Mouse (Mus musculus): ENCODE measurements around the gene Ppig. TPM values are rescaled to one million over a fixed set of nuclear protein-coding genes. Genes with fewer than 3 reads are reported as not detected.
A peak's percentile ranks its signal among the peaks of the same experiment; 100 is the strongest.
"Not testable (repeated sequence)": the region's sequence is repeated elsewhere in the genome, so short reads cannot be mapped to it uniquely, and the experiment has no call there.

Gene Ppig
- polyA plus RNA-seq (2015; fragmentation: Nextera tagmentation; extraction: Ambion mirVana), result 169 and 174 TPM in 2 replicates

GRCm38 (mm10) chr2:69722273-69722649 is at the start of gene Ppig:
Gene Ppig (plus strand): TSS chr2:69722545.
- peak; percentile 26; the same call in 1 of the 2 replicates for ATAC-seq (ENCODE audit: low FRiP score, low read depth)
- Histone ChIP-seq H3K9me3 (no peaks in the 10 kb centered on the region), H3K27ac (peak within 1 kb of the TSS; percentile 88), H3K4me2 (replicated peaks) (peak within 1 kb of the TSS; percentile 75), H3K36me3 (no peaks in the 10 kb centered on the region), H3K9ac (peak within 1 kb of the TSS; percentile 91), H3K4me3 (peak within 1 kb of the TSS; percentile 94), H3K27me3 (peaks cover 8% of the 10 kb centered on the region), H3K4me1 (peaks cover 12% of the 10 kb centered on the region)
- 4% methylated on average over 12 of the region's 12 CpGs for WGBS

GRCm38 (mm10) chr2:69673723-69674122 is 48.6 kb upstream of the Ppig start:
- Histone ChIP-seq H3K4me2 (replicated peaks) (no peak overlapping the region), H3K9ac (no peak overlapping the region), H3K36me3 (0 out of 2 replicates have a peak, but pooled peaks cover 5% of the 10 kb centered on the region), H3K27me3 (no peaks in the 10 kb centered on the region), H3K4me3 (no peak overlapping the region), H3K27ac (no peak overlapping the region), H3K4me1 (no peaks in the 10 kb centered on the region), H3K9me3 (no peaks in the 10 kb centered on the region)
- no peak for ATAC-seq (ENCODE audit: low FRiP score, low read depth)
- 76% methylated on average over 5 of the region's 5 CpGs for WGBS

- Histone ChIP-seq H3K9ac (no peak overlapping the region), H3K4me2 (replicated peaks) (no peak overlapping the region), H3K27ac (no peak overlapping the region), H3K4me1 (no peaks in the 10 kb centered on the region), H3K9me3 (no peaks in the 10 kb centered on the region), H3K36me3 (peaks cover 5% of the 10 kb centered on the region; the same call in 1 of the 2 replicates), H3K27me3 (no peaks in the 10 kb centered on the region), H3K4me3 (no peak overlapping the region)
- no peak for ATAC-seq (ENCODE audit: low FRiP score, low read depth)
- 94% methylated on average over 9 of the region's 9 CpGs for WGBS
Observed at GRCm38 (mm10) chr2:69675266-69675665, 47.1 kb upstream of the Ppig start.

DNA sequence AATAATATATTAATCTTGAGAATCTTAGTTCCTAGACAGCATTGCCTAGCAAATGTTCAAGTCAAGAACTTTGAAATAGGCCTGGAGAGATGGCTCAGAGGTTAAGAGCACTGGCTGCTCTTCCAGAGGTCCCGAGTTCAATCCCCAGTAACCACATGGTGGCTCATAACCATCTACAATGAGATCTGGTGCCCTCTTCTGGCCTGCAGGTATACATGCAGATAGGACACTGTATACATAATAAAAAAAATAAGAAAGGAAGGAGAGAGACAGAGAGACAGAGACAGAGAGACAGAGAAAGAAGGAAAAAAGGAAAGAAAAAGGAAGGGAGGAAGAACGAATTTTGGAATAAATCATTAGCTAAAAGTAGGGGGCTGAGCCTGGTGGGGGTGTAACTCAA is 45.6 kb upstream of the Ppig start:
- Histone ChIP-seq H3K36me3 (peaks cover 5% of the 10 kb centered on the region; the same call in 1 of the 2 replicates), H3K4me1 (no peaks in the 10 kb centered on the region), H3K9ac (no peak overlapping the region), H3K4me3 (no peak overlapping the region), H3K27ac (no peak overlapping the region), H3K9me3 (no peaks in the 10 kb centered on the region), H3K27me3 (no peaks in the 10 kb centered on the region), H3K4me2 (replicated peaks) (no peak overlapping the region)
- WGBS, result 65% methylated on average over 2 of the region's 2 CpGs
- no peak for ATAC-seq (ENCODE audit: low FRiP score, low read depth)

GRCm38 (mm10) chr2:69677215-69677614 is 45.1 kb upstream of the Ppig start:
- not testable (repeated sequence) for ATAC-seq (ENCODE audit: low FRiP score, low read depth)

DNA sequence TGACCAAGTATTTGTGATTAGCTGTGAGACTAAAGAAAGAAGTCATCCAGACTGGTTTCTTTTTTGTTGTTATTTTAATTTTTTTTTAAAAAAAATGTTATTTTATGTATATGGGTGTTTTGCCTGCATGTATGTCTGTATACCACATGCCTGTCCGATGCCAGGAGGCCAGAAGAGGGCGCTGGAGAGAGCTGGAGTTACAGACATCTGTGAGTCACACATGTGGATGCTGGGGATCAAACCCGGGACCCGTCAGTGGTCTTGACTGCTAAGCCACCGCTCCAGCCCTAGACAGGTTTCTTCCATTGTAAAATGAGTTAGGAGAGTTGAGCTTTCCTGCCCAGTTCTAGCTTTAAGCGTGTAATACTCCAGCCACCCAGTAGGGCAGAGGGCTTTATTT is 42.4 kb upstream of the Ppig start:
- Histone ChIP-seq H3K36me3 (peaks cover 12% of the 10 kb centered on the region), H3K27me3 (no peaks in the 10 kb centered on the region), H3K9me3 (no peaks in the 10 kb centered on the region), H3K4me1 (no peaks in the 10 kb centered on the region), H3K4me2 (replicated peaks) (no peak overlapping the region), H3K27ac (no peak overlapping the region), H3K4me3 (no peak overlapping the region), H3K9ac (no peak overlapping the region)
- 52% methylated on average over 6 of the region's 6 CpGs for WGBS
- no peak for ATAC-seq (ENCODE audit: low FRiP score, low read depth)

More at GRCm38 (mm10) chr2:69677215-69677614, 45.1 kb upstream of the Ppig start:
- H3K27ac ChIP-seq; H3K4me1 ChIP-seq; H3K9ac ChIP-seq; H3K27me3 ChIP-seq; H3K4me2 ChIP-seq (replicated peaks); H3K9me3 ChIP-seq; H3K36me3 ChIP-seq; H3K4me3 ChIP-seq: not testable (repeated sequence)
- 86% methylated on average over 2 of the region's 2 CpGs for WGBS

DNA sequence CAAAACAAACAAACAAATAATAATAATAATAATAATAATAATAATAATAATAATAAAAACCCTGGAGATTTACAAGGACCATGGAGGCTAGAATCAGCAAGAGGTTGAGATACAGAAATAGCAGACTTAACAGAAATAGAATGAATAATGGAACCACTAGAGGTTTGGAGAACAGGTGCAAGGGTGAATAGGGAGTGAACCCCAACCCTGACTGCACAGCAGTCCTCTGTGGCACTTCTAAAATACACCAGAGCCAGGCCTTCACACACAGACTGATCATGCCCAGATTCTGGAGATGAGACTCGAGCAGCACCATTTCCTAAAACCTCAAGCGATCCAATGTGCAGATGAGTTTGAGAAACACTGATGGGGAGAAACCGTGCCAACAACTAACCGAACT is 40.4 kb upstream of the Ppig start:
- no peak overlapping the region for H3K9ac ChIP-seq
- H3K27me3 ChIP-seq, result no peaks in the 10 kb centered on the region
- no peaks in the 10 kb centered on the region for H3K4me1 ChIP-seq
- no peaks in the 10 kb centered on the region for H3K9me3 ChIP-seq
- no peak overlapping the region for H3K4me3 ChIP-seq
- H3K4me2 ChIP-seq (replicated peaks), result no peak overlapping the region
- peaks cover 15% of the 10 kb centered on the region for H3K36me3 ChIP-seq
- no peak for ATAC-seq (ENCODE audit: low FRiP score, low read depth)
- 90% methylated on average over 4 of the region's 4 CpGs for WGBS
- no peak overlapping the region for H3K27ac ChIP-seq

GRCm38 (mm10) chr2:69683036-69683805 is 39.1 kb upstream of the Ppig start:
- Histone ChIP-seq H3K4me2 (replicated peaks) (no peak overlapping the region), H3K9ac (no peak overlapping the region), H3K36me3 (peaks cover 24% of the 10 kb centered on the region), H3K27me3 (no peaks in the 10 kb centered on the region), H3K9me3 (no peaks in the 10 kb centered on the region), H3K4me1 (no peaks in the 10 kb centered on the region), H3K27ac (no peak overlapping the region), H3K4me3 (no peak overlapping the region)
- 90% methylated on average over 13 of the region's 13 CpGs for WGBS
- ATAC-seq (ENCODE audit: low FRiP score, low read depth), result no peak

DNA sequence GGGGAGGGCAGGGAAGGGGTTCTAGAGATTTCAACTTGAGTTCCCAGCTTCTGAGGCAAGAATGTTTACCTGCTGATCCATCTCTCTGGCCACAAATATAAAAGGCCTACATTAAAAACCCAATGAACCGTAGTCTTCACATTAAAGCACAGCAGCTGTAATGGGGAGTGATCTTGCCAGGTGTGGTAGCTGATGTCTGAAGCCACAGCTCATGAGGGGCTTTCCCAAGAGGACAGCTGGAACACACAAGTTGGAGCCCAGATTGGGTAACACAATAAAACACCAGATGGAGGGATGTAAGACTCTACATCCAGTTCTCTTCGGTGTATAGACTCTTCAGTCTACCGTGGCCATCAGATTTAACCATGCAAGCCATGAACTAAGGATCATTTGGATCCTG is 37.9 kb upstream of the Ppig start:
- Histone ChIP-seq H3K36me3 (peaks cover 31% of the 10 kb centered on the region), H3K4me2 (replicated peaks) (no peak overlapping the region), H3K4me3 (no peak overlapping the region), H3K27me3 (no peaks in the 10 kb centered on the region), H3K27ac (no peak overlapping the region), H3K9ac (no peak overlapping the region), H3K4me1 (no peaks in the 10 kb centered on the region), H3K9me3 (no peaks in the 10 kb centered on the region)
- no peak for ATAC-seq (ENCODE audit: low FRiP score, low read depth)
- WGBS, result 85% methylated on average over 3 of the region's 3 CpGs

DNA sequence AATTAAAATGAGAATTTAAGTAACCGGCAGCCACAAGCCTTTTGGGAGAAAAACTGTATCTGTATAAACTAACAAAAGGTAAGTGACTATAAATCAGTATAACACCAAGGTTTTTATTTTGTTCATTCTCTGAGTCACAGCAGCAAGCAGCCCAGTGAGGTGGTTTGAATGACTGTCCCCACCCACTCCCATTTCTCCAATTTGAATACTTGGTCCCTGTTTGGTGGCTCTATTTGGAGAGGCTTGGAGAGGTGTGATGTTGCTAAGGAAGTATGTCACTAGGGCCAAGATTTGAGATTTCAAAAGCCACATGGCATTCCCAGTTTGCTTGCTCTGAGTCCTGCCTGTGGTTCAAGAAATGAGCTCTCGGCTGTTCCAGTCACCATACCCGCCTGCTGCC is 32.1 kb upstream of the Ppig start:
- Histone ChIP-seq H3K27ac (no peak overlapping the region), H3K9ac (no peak overlapping the region), H3K4me1 (no peaks in the 10 kb centered on the region), H3K27me3 (no peaks in the 10 kb centered on the region), H3K4me2 (replicated peaks) (no peak overlapping the region), H3K9me3 (no peaks in the 10 kb centered on the region), H3K4me3 (no peak overlapping the region), H3K36me3 (peaks cover 60% of the 10 kb centered on the region)
- no peak for ATAC-seq (ENCODE audit: low FRiP score, low read depth)
- 88% methylated on average over 3 of the region's 3 CpGs for WGBS

GRCm38 (mm10) chr2:69690843-69691242 is 31.5 kb upstream of the Ppig start:
- Histone ChIP-seq H3K36me3 (peaks cover 60% of the 10 kb centered on the region), H3K4me1 (no peaks in the 10 kb centered on the region), H3K27ac (no peak overlapping the region), H3K9ac (no peak overlapping the region), H3K9me3 (no peaks in the 10 kb centered on the region), H3K27me3 (no peaks in the 10 kb centered on the region), H3K4me2 (replicated peaks) (no peak overlapping the region), H3K4me3 (no peak overlapping the region)
- whole genome bisulfite sequencing, result 95% methylated on average over 6 of the region's 6 CpGs
- no peak for ATAC-seq (ENCODE audit: low FRiP score, low read depth)

DNA sequence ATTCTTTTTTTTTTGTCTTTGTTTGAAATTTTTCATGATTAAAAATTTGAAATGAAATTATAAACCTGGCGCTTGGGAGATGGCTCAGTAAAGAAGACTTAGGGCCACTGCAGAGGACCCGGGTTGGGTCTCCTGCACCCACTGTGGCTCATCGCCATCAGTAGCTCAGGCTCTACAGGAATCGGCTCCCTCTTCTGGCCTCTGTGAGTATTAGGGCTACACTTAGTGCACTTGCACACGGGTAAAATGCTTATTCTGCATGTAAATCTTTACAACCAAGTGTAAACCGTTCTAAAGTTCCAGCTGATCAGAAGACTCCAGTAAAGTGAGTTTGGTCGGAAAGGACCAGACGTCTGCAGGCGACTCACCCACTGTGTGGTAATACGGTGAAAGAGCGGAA is 28.8 kb upstream of the Ppig start:
- Histone ChIP-seq H3K27ac (no peak overlapping the region), H3K9ac (no peak overlapping the region), H3K4me1 (no peaks in the 10 kb centered on the region), H3K27me3 (no peaks in the 10 kb centered on the region), H3K36me3 (peaks cover 59% of the 10 kb centered on the region), H3K9me3 (no peaks in the 10 kb centered on the region), H3K4me2 (replicated peaks) (no peak overlapping the region), H3K4me3 (no peak overlapping the region)
- WGBS, result 88% methylated on average over 11 of the region's 11 CpGs
- ATAC-seq (ENCODE audit: low FRiP score, low read depth), result no peak

DNA sequence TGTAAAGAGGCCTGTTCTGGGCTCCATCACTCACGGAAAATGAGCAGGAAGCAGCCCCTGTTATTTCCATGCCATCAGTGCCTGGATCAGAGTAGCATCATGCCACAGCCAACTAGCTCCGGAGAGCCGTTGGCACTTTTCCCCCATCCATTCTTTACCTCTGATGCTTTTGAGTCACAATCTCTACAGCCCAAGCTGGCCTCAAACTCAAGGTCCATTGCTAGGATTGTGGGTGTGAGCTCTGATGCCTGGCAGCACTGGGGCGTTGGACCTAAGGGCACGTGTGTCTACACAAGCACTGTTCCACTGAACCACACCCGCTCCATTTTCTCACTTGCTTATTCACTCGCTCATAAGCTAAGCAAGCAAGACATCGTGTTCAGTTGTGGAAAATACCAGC is 21.9 kb upstream of the Ppig start:
- Histone ChIP-seq H3K4me3 (no peak overlapping the region), H3K9ac (no peak overlapping the region), H3K27ac (no peak overlapping the region), H3K36me3 (peaks cover 50% of the 10 kb centered on the region), H3K9me3 (no peaks in the 10 kb centered on the region), H3K27me3 (no peaks in the 10 kb centered on the region), H3K4me1 (no peaks in the 10 kb centered on the region), H3K4me2 (replicated peaks) (no peak overlapping the region)
- 91% methylated on average over 8 of the region's 8 CpGs for WGBS
- ATAC-seq (ENCODE audit: low FRiP score, low read depth), result no peak
